Mouse (Mus musculus) thymus, adult 2 months (tissue): ENCODE measurements around the gene Rnase4.

ENCODE experiments used
- CTCF ChIP-seq: fragments of 200-500 bp; IDR thresholded peaks from 2 replicates; pipeline ENCODE4 v1.5.1; 2012; ENCODE audit warnings: mild to moderate bottlenecking, control low read depth, low read length, moderate library complexity, borderline replicate concordance; ENCODE audit not compliant: control insufficient read depth, poor library complexity, insufficient read depth; ENCODE audit errors: extremely low read depth
- POLR2A ChIP-seq: fragments of 200-500 bp; IDR thresholded peaks from 2 replicates; pipeline ENCODE4 v1.6.1; 2012; ENCODE audit warnings: mild to moderate bottlenecking, low read length, control low read depth, moderate library complexity; ENCODE audit not compliant: control insufficient read depth, poor library complexity, insufficient read depth; ENCODE audit errors: extremely low read depth

DNA sequence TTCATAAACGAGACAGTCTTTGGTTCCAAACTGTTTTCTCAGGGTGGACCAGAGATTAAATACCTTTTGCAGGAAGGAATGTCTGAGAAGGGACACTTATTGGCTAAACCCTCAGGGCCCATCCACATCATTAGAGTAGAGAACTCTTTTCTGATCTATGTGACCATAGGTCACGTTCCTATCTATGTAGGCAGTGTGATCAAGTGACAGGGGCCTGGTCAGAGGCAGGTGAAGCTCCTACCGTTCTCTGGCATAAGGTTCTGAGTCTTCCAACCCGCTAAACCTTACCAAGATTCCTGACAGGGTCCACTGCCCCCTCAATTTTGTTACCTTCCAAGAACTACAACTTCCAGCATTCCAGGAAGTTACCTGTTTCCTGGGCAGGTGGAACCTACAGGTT lies 51.2 kb downstream of the Rnase4 start:
- TF ChIP-seq CTCF (no peak), POLR2A (no peak)
